Mouse (Mus musculus) layer of hippocampus, postnatal 14 days (tissue): ENCODE results near the gene Galnt7. TPM values are rescaled to one million over a fixed set of nuclear protein-coding genes. Genes with fewer than 3 reads are reported as not detected.
A peak's percentile ranks its signal among the peaks of the same experiment; 100 is the strongest.
"Not testable (repeated sequence)": the region's sequence is repeated elsewhere in the genome, so short reads cannot be mapped to it uniquely, and the experiment has no call there.

Source experiments
- DNase-seq, 2 experiments: peaks; one replicate each; pipeline ENCODE4 v3.0.0; 2021 to 2022; ENCODE audit warnings: low spot score in 2 of 2, mixed read lengths in 1 of 2
- total RNA-seq, 2 experiments: library from RNA; stranded (reverse); gene quantifications; 2 replicates each; pipeline ENCODE4 v1.2.3; 2021

The Galnt7 gene
- total RNA-seq, 2 experiments from 2014 or later: 9.4 to 10.9 TPM

GRCm38 (mm10) chr8:57505500-57505899 lies 147.3 kb downstream of the Galnt7 start:
- not testable (repeated sequence) for DNase-seq

- DNase-seq: peak in 1 of 2 experiments; percentile 34
These were observed 149.2 kb downstream of the Galnt7 start for GRCm38 (mm10) chr8:57503641-57504040.

GRCm38 (mm10) chr8:57498847-57499511 lies 153.9 kb downstream of the Galnt7 start:
- peak; percentile 40 to 44 for DNase-seq

- DNase-seq: no peak
These were observed 154.4 kb downstream of the Galnt7 start for GRCm38 (mm10) chr8:57498494-57498846.

- no peak for DNase-seq
These were observed 161.0 kb downstream of the Galnt7 start for GRCm38 (mm10) chr8:57491873-57492272.

- DNase-seq: no peak
These were observed 162.9 kb downstream of the Galnt7 start for GRCm38 (mm10) chr8:57489896-57490295.

GRCm38 (mm10) chr8:57489366-57489765 lies 163.5 kb downstream of the Galnt7 start:
- no peak for DNase-seq

- DNase-seq: peak; percentile 43 to 52
These were observed 164.5 kb downstream of the Galnt7 start for GRCm38 (mm10) chr8:57488312-57488765.

GRCm38 (mm10) chr8:57487441-57488155 lies 165.2 kb downstream of the Galnt7 start, which contains the start of gene Sap30:
Gene Sap30 (minus strand): TSS chr8:57487860.
- peak; percentile 95 to 98 for DNase-seq

- peak; percentile 29 to 66 for DNase-seq
These were observed 166.1 kb downstream of the Galnt7 start for GRCm38 (mm10) chr8:57486491-57487440.

- DNase-seq: no peak
These were observed 172.2 kb downstream of the Galnt7 start for GRCm38 (mm10) chr8:57480606-57481005.

- no peak for DNase-seq
These were observed 173.1 kb downstream of the Galnt7 start for GRCm38 (mm10) chr8:57479700-57480099.

- DNase-seq: no peak
These were observed 174.4 kb downstream of the Galnt7 start for GRCm38 (mm10) chr8:57478406-57478805.

Other genes with a start within 250 kb of the Galnt7 start
- 10 to 100 TPM; 90.2 to 98.9 TPM for gene Scrg1, start 197.1 kb downstream of the Galnt7 start, total RNA-seq
- 10 to 100 TPM in 1 of 2 experiments, 1 to 10 TPM in 1; 9.0 to 13.7 TPM for gene Sap30, start 165.2 kb downstream of the Galnt7 start, total RNA-seq
- gene Hmgb2, start 141.1 kb downstream of the Galnt7 start, total RNA-seq: 10 to 100 TPM; 13.8 to 15.5 TPM